Mouse (Mus musculus): ENCODE results near the gene She. TPM values are rescaled to one million over a fixed set of nuclear protein-coding genes. Genes with fewer than 3 reads are reported as not detected.

She gene
- polyA plus RNA-seq, 1 experiment from 2014 or later, result 3.1 TPM

- ATAC-seq (ENCODE audit: insufficient number of reproducible peaks, low FRiP score, low TSS enrichment, low read depth) (no peak), DNase-seq (ENCODE audit: low spot score) (no peak)
- H3K4me2 ChIP-seq (ENCODE audit: low read depth, severe bottlenecking), result no peak overlapping the region
- H3K4me3 ChIP-seq (ENCODE audit: low read depth, low read length), result no peak overlapping the region
- WGBS, result 86% methylated on average over 11 of the region's 11 CpGs
- H3K27me3 ChIP-seq (ENCODE audit: control insufficient read depth, insufficient read depth, low read length), result no peaks in the 10 kb centered on the region
- no peaks in the 10 kb centered on the region for H3K4me1 ChIP-seq (ENCODE audit: control insufficient read depth, insufficient read depth, low read length)
- no peaks in the 10 kb centered on the region for H3K36me3 ChIP-seq (ENCODE audit: control insufficient read depth, insufficient read depth, low read length)
- H3K9me3 ChIP-seq (ENCODE audit: control insufficient read depth, low read length), result no peaks in the 10 kb centered on the region
- no peak overlapping the region for H3K9ac ChIP-seq (ENCODE audit: low read length)
- H3K27ac ChIP-seq (replicated peaks; ENCODE audit: low read depth, low read length), result no peak overlapping the region
Observed at GRCm38 (mm10) chr3:89821096-89821513, 10.1 kb upstream of the She start.

GRCm38 (mm10) chr3:89821548-89822480 is 9.4 kb upstream of the She start:
- Histone ChIP-seq H3K4me3 (ENCODE audit: low read depth, low read length) (no peak overlapping the region), H3K4me1 (ENCODE audit: control insufficient read depth, insufficient read depth, low read length) (no peaks in the 10 kb centered on the region), H3K36me3 (ENCODE audit: control insufficient read depth, insufficient read depth, low read length) (no peaks in the 10 kb centered on the region), H3K9ac (ENCODE audit: low read length) (no peak overlapping the region), H3K27me3 (ENCODE audit: control insufficient read depth, insufficient read depth, low read length) (no peaks in the 10 kb centered on the region), H3K4me2 (ENCODE audit: low read depth, severe bottlenecking) (no peak overlapping the region), H3K27ac (replicated peaks; ENCODE audit: low read depth, low read length) (no peak overlapping the region), H3K9me3 (ENCODE audit: control insufficient read depth, low read length) (no peaks in the 10 kb centered on the region)
- ATAC-seq (ENCODE audit: insufficient number of reproducible peaks, low FRiP score, low TSS enrichment, low read depth) (no peak), DNase-seq (ENCODE audit: low spot score) (no peak)
- WGBS, result 76% methylated on average over 10 of the region's 10 CpGs

GRCm38 (mm10) chr3:89823594-89823993 is 7.6 kb upstream of the She start:
- Histone ChIP-seq H3K4me2 (ENCODE audit: low read depth, severe bottlenecking) (no peak overlapping the region; the same call in 1 of the 2 replicates), H3K27ac (replicated peaks; ENCODE audit: low read depth, low read length) (no peak overlapping the region), H3K4me1 (ENCODE audit: control insufficient read depth, insufficient read depth, low read length) (no peaks in the 10 kb centered on the region), H3K36me3 (ENCODE audit: control insufficient read depth, insufficient read depth, low read length) (no peaks in the 10 kb centered on the region), H3K9me3 (ENCODE audit: control insufficient read depth, low read length) (no peaks in the 10 kb centered on the region), H3K9ac (ENCODE audit: low read length) (no peak overlapping the region), H3K4me3 (ENCODE audit: low read depth, low read length) (no peak overlapping the region), H3K27me3 (ENCODE audit: control insufficient read depth, insufficient read depth, low read length) (no peaks in the 10 kb centered on the region; the same call in 1 of the 2 replicates)
- DNase-seq (ENCODE audit: low spot score) (no peak), ATAC-seq (ENCODE audit: insufficient number of reproducible peaks, low FRiP score, low TSS enrichment, low read depth) (no peak)
- WGBS, result 58% methylated on average over 2 of the region's 2 CpGs

- Histone ChIP-seq H3K9me3 (ENCODE audit: control insufficient read depth, low read length) (no peaks in the 10 kb centered on the region), H3K4me3 (ENCODE audit: low read depth, low read length) (no peak overlapping the region), H3K27ac (replicated peaks; ENCODE audit: low read depth, low read length) (no peak overlapping the region), H3K9ac (ENCODE audit: low read length) (no peak overlapping the region), H3K36me3 (ENCODE audit: control insufficient read depth, insufficient read depth, low read length) (no peaks in the 10 kb centered on the region), H3K4me1 (ENCODE audit: control insufficient read depth, insufficient read depth, low read length) (peaks cover 4% of the 10 kb centered on the region; the same call in 1 of the 2 replicates), H3K27me3 (ENCODE audit: control insufficient read depth, insufficient read depth, low read length) (peaks cover 22% of the 10 kb centered on the region), H3K4me2 (ENCODE audit: low read depth, severe bottlenecking) (no peak overlapping the region)
- ATAC-seq (ENCODE audit: insufficient number of reproducible peaks, low FRiP score, low TSS enrichment, low read depth) (no peak), DNase-seq (ENCODE audit: low spot score) (no peak)
- WGBS, result 63% methylated on average over 3 of the region's 3 CpGs
Observed at GRCm38 (mm10) chr3:89826295-89826694, 4.9 kb upstream of the She start.

- no peak overlapping the region for H3K27ac ChIP-seq (replicated peaks; ENCODE audit: low read depth, low read length)
- no peak for DNase-seq (ENCODE audit: low spot score)
- WGBS, result 41% methylated on average over 8 of the region's 8 CpGs
Observed at GRCm38 (mm10) chr3:89835362-89835761, 4.2 kb downstream of the She start.

GRCm38 (mm10) chr3:89842258-89842657 is 11.1 kb downstream of the She start:
- H3K27me3 ChIP-seq (ENCODE audit: control insufficient read depth, insufficient read depth, low read length), result no peaks in the 10 kb centered on the region
- no peaks in the 10 kb centered on the region for H3K9me3 ChIP-seq (ENCODE audit: control insufficient read depth, low read length)

More at GRCm38 (mm10) chr3:89835362-89835761, 4.2 kb downstream of the She start:
- H3K36me3 ChIP-seq (ENCODE audit: control insufficient read depth, insufficient read depth, low read length), result no peaks in the 10 kb centered on the region
- no peaks in the 10 kb centered on the region for H3K9me3 ChIP-seq (ENCODE audit: control insufficient read depth, low read length)
- H3K27me3 ChIP-seq (ENCODE audit: control insufficient read depth, insufficient read depth, low read length), result peaks cover 34% of the 10 kb centered on the region
- H3K4me2 ChIP-seq (ENCODE audit: low read depth, severe bottlenecking), result no peak overlapping the region
- H3K4me1 ChIP-seq (ENCODE audit: control insufficient read depth, insufficient read depth, low read length), result peaks cover 8% of the 10 kb centered on the region; the same call in 1 of the 2 replicates
- no peak overlapping the region for H3K4me3 ChIP-seq (ENCODE audit: low read depth, low read length)
- H3K9ac ChIP-seq (ENCODE audit: low read length), result no peak overlapping the region
- no peak for ATAC-seq (ENCODE audit: insufficient number of reproducible peaks, low FRiP score, low TSS enrichment, low read depth)

GRCm38 (mm10) chr3:89843148-89843547 is 12.0 kb downstream of the She start:
- no peak for ATAC-seq (ENCODE audit: insufficient number of reproducible peaks, low FRiP score, low TSS enrichment, low read depth)
- Histone ChIP-seq H3K4me2 (ENCODE audit: low read depth, severe bottlenecking) (no peak overlapping the region), H3K9me3 (ENCODE audit: control insufficient read depth, low read length) (no peaks in the 10 kb centered on the region), H3K4me1 (ENCODE audit: control insufficient read depth, insufficient read depth, low read length) (no peaks in the 10 kb centered on the region), H3K36me3 (ENCODE audit: control insufficient read depth, insufficient read depth, low read length) (no peaks in the 10 kb centered on the region), H3K9ac (ENCODE audit: low read length) (no peak overlapping the region), H3K27ac (replicated peaks; ENCODE audit: low read depth, low read length) (no peak overlapping the region), H3K27me3 (ENCODE audit: control insufficient read depth, insufficient read depth, low read length) (no peaks in the 10 kb centered on the region), H3K4me3 (ENCODE audit: low read depth, low read length) (no peak overlapping the region)
- no peak for DNase-seq (ENCODE audit: low spot score)
- 68% methylated on average over 9 of the region's 9 CpGs for WGBS

More at GRCm38 (mm10) chr3:89842258-89842657, 11.1 kb downstream of the She start:
- no peak overlapping the region for H3K4me3 ChIP-seq (ENCODE audit: low read depth, low read length)
- peak; percentile 60 for DNase-seq (ENCODE audit: low spot score)
- no peak overlapping the region for H3K27ac ChIP-seq (replicated peaks; ENCODE audit: low read depth, low read length)
- 75% methylated on average over 4 of the region's 4 CpGs for WGBS
- H3K36me3 ChIP-seq (ENCODE audit: control insufficient read depth, insufficient read depth, low read length), result no peaks in the 10 kb centered on the region
- H3K4me2 ChIP-seq (ENCODE audit: low read depth, severe bottlenecking), result no peak overlapping the region
- no peak overlapping the region for H3K9ac ChIP-seq (ENCODE audit: low read length)
- H3K4me1 ChIP-seq (ENCODE audit: control insufficient read depth, insufficient read depth, low read length), result no peaks in the 10 kb centered on the region
- ATAC-seq (ENCODE audit: insufficient number of reproducible peaks, low FRiP score, low TSS enrichment, low read depth), result no peak

GRCm38 (mm10) chr3:89845814-89846213 is 14.6 kb downstream of the She start:
- no peak for ATAC-seq (ENCODE audit: insufficient number of reproducible peaks, low FRiP score, low TSS enrichment, low read depth)
- 83% methylated on average over 9 of the region's 9 CpGs for WGBS
- no peak for DNase-seq (ENCODE audit: low spot score)

More at GRCm38 (mm10) chr3:89845814-89846213, 14.6 kb downstream of the She start:
- Histone ChIP-seq H3K36me3 (ENCODE audit: control insufficient read depth, insufficient read depth, low read length) (no peaks in the 10 kb centered on the region), H3K4me1 (ENCODE audit: control insufficient read depth, insufficient read depth, low read length) (no peaks in the 10 kb centered on the region), H3K9ac (ENCODE audit: low read length) (no peak overlapping the region), H3K4me3 (ENCODE audit: low read depth, low read length) (no peak overlapping the region), H3K27me3 (ENCODE audit: control insufficient read depth, insufficient read depth, low read length) (no peaks in the 10 kb centered on the region), H3K4me2 (ENCODE audit: low read depth, severe bottlenecking) (no peak overlapping the region), H3K27ac (replicated peaks; ENCODE audit: low read depth, low read length) (no peak overlapping the region), H3K9me3 (ENCODE audit: control insufficient read depth, low read length) (no peaks in the 10 kb centered on the region)
